Mouse (Mus musculus): ENCODE data around the gene Krtap19-1. TPM values are rescaled to one million over a fixed set of nuclear protein-coding genes. Genes with fewer than 3 reads are reported as not detected.

The Krtap19-1 gene
- not detected in 2 replicates for total RNA-seq (2017)

- no peak for ATAC-seq (ENCODE audit: extremely low read depth, insufficient number of reproducible peaks, low FRiP score, poor library complexity, severe bottlenecking)
Measured at GRCm38 (mm10) chr16:88869311-88869710, at the start of gene Krtap19-1. TSS of gene Krtap19-1 (minus strand) at chr16:88869411.

- no peak for ATAC-seq (ENCODE audit: extremely low read depth, insufficient number of reproducible peaks, low FRiP score, poor library complexity, severe bottlenecking)
Measured at GRCm38 (mm10) chr16:88896357-88896756, 27.1 kb upstream of the Krtap19-1 start, which contains the start of gene Krtap19-5. TSS of gene Krtap19-5 (minus strand) at chr16:88896457.

- ATAC-seq (ENCODE audit: extremely low read depth, insufficient number of reproducible peaks, low FRiP score, poor library complexity, severe bottlenecking) = no peak
Measured at GRCm38 (mm10) chr16:88886870-88887269, 17.7 kb upstream of the Krtap19-1 start.

GRCm38 (mm10) chr16:88884989-88885388, 15.8 kb upstream of the Krtap19-1 start, which contains the start of gene Krtap19-4:
TSS of gene Krtap19-4 (minus strand) at chr16:88885089.
- ATAC-seq (ENCODE audit: extremely low read depth, insufficient number of reproducible peaks, low FRiP score, poor library complexity, severe bottlenecking) = no peak

GRCm38 (mm10) chr16:88877938-88878337, 8.7 kb upstream of the Krtap19-1 start, which contains the start of gene Krtap19-3:
TSS of gene Krtap19-3 (minus strand) at chr16:88878038.
- ATAC-seq (ENCODE audit: extremely low read depth, insufficient number of reproducible peaks, low FRiP score, poor library complexity, severe bottlenecking) = no peak

- ATAC-seq (ENCODE audit: extremely low read depth, insufficient number of reproducible peaks, low FRiP score, poor library complexity, severe bottlenecking) = no peak
Measured at GRCm38 (mm10) chr16:88874169-88874568, 5.0 kb upstream of the Krtap19-1 start, which contains the start of gene Krtap19-2. TSS of gene Krtap19-2 (minus strand) at chr16:88874269.

GRCm38 (mm10) chr16:88864887-88865407, 4.3 kb downstream of the Krtap19-1 start:
- ATAC-seq (ENCODE audit: extremely low read depth, insufficient number of reproducible peaks, low FRiP score, poor library complexity, severe bottlenecking) = no peak

- no peak for ATAC-seq (ENCODE audit: extremely low read depth, insufficient number of reproducible peaks, low FRiP score, poor library complexity, severe bottlenecking)
Measured at GRCm38 (mm10) chr16:88851450-88851849, 17.8 kb downstream of the Krtap19-1 start.

- ATAC-seq (ENCODE audit: extremely low read depth, insufficient number of reproducible peaks, low FRiP score, poor library complexity, severe bottlenecking) = no peak
Measured at GRCm38 (mm10) chr16:88848558-88848957, 20.7 kb downstream of the Krtap19-1 start.

GRCm38 (mm10) chr16:88847363-88847762, 21.8 kb downstream of the Krtap19-1 start:
- ATAC-seq (ENCODE audit: extremely low read depth, insufficient number of reproducible peaks, low FRiP score, poor library complexity, severe bottlenecking) = no peak

GRCm38 (mm10) chr16:88826978-88827377, 42.2 kb downstream of the Krtap19-1 start:
- ATAC-seq (ENCODE audit: extremely low read depth, insufficient number of reproducible peaks, low FRiP score, poor library complexity, severe bottlenecking) = no peak

- ATAC-seq (ENCODE audit: extremely low read depth, insufficient number of reproducible peaks, low FRiP score, poor library complexity, severe bottlenecking) = no peak
Measured at GRCm38 (mm10) chr16:88826095-88826652, 43.0 kb downstream of the Krtap19-1 start, which contains the start of gene Krtap14. TSS of gene Krtap14 (minus strand) at chr16:88826145.

GRCm38 (mm10) chr16:88823736-88824135, 45.5 kb downstream of the Krtap19-1 start:
- ATAC-seq (ENCODE audit: extremely low read depth, insufficient number of reproducible peaks, low FRiP score, poor library complexity, severe bottlenecking) = no peak

GRCm38 (mm10) chr16:88820066-88820465, 49.1 kb downstream of the Krtap19-1 start, which contains the start of gene Krtap15:
TSS of gene Krtap15 (plus strand) at chr16:88820215.
- ATAC-seq (ENCODE audit: extremely low read depth, insufficient number of reproducible peaks, low FRiP score, poor library complexity, severe bottlenecking) = no peak

Other genes starting within 250 kb of the Krtap19-1 start
- gene 2310079G19Rik, start 241.7 kb downstream of the Krtap19-1 start, total RNA-seq (2017) = not detected in 2 replicates
- not detected in 2 replicates for gene Krtap26-1, start 221.6 kb downstream of the Krtap19-1 start, total RNA-seq (2017)
- not detected in 2 replicates for gene Krtap27-1, start 197.7 kb downstream of the Krtap19-1 start, total RNA-seq (2017)
- not detected in 2 replicates for gene 2310061N02Rik, start 161.4 kb downstream of the Krtap19-1 start, total RNA-seq (2017)
- gene Krtap13-1, start 140.5 kb downstream of the Krtap19-1 start, total RNA-seq (2017) = not detected in 2 replicates
- gene Krtap13, start 117.8 kb downstream of the Krtap19-1 start, total RNA-seq (2017) = not detected in 2 replicates
- not detected in 2 replicates for gene 2310034C09Rik, start 110.6 kb downstream of the Krtap19-1 start, total RNA-seq (2017)
- not detected in 2 replicates for gene 2310057N15Rik, start 95.2 kb downstream of the Krtap19-1 start, total RNA-seq (2017)
- not detected in 2 replicates for gene Gm5965, start 91.5 kb downstream of the Krtap19-1 start, total RNA-seq (2017)
- gene Gm20741, start 57.2 kb downstream of the Krtap19-1 start, total RNA-seq (2017) = not detected in 2 replicates
- gene Krtap15, start 49.2 kb downstream of the Krtap19-1 start, total RNA-seq (2017) = not detected in 2 replicates
- gene Krtap14, start 43.3 kb downstream of the Krtap19-1 start, total RNA-seq (2017) = not detected in 2 replicates
- not detected in 2 replicates for gene Krtap19-2, start 4.9 kb upstream of the Krtap19-1 start, total RNA-seq (2017)
- not detected in 2 replicates for gene Krtap19-3, start 8.6 kb upstream of the Krtap19-1 start, total RNA-seq (2017)
- not detected in 2 replicates for gene Krtap19-4, start 15.7 kb upstream of the Krtap19-1 start, total RNA-seq (2017)
- not detected in 2 replicates for gene Krtap19-5, start 27.0 kb upstream of the Krtap19-1 start, total RNA-seq (2017)
- not detected in 2 replicates for gene Krtap19-9b, start 62.9 kb upstream of the Krtap19-1 start, total RNA-seq (2017)
- gene Krtap16-3, start 93.5 kb upstream of the Krtap19-1 start, total RNA-seq (2017) = not detected in 2 replicates
- gene Krtap22-2, start 141.3 kb upstream of the Krtap19-1 start, total RNA-seq (2017) = not detected in 2 replicates
- not detected in 2 replicates for gene Gm10229, start 145.9 kb upstream of the Krtap19-1 start, total RNA-seq (2017)
- gene Krtap6-1, start 162.3 kb upstream of the Krtap19-1 start, total RNA-seq (2017) = not detected in 2 replicates
- not detected in 2 replicates for gene Gm10228, start 172.1 kb upstream of the Krtap19-1 start, total RNA-seq (2017)
- not detected in 2 replicates for gene Krtap6-5, start 178.5 kb upstream of the Krtap19-1 start, total RNA-seq (2017)
- not detected in 2 replicates for gene 1110025L11Rik, start 194.6 kb upstream of the Krtap19-1 start, total RNA-seq (2017)
- not detected in 2 replicates for gene Krtap6-3, start 214.6 kb upstream of the Krtap19-1 start, total RNA-seq (2017)

All from neutrophil, adult 5-6 weeks (primary cell).